Mouse (Mus musculus): ENCODE data around the gene Hivep3. TPM values are rescaled to one million over a fixed set of nuclear protein-coding genes. Genes with fewer than 3 reads are reported as not detected.

The Hivep3 gene
- polyA plus RNA-seq, 1 experiment: 40.0 TPM

DNA sequence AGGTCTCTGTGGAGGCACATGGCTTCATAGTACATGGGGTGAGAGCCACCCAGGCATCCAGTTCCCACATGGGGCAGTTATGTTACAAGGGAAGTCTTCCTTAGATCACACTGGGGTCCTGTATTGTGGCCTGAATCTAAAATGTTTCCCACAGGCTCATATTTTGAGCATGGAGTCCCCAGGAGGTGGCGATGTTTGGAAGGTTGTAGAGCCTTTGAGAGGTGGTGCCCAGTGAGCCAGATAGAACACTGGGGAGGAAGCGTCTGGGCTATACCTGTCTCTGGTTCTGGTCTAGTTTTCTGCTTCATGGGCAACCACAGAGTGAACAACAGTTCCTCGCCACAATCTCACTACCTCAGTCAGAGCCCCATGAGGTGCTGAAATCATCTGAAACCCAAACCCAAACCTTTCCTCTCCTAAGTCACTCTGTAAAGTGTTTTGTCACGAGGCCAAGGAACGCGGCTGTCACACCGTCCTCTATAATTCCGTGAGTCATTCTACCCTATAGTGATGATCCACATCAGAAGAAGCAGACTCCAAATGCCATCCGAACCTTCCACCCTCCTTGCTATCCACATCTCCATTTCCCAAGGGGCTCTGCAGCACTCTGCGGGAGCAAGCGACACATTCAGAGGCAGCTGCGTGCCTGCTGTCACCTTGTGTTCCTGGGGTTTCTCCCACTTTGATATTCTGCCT lies 187.6 kb downstream of the Hivep3 start:
- Histone ChIP-seq H3K4me3 (ENCODE audit: control insufficient read depth, insufficient read depth, low read length) (no peak overlapping the region), H3K27ac (ENCODE audit: control insufficient read depth, insufficient read depth, low read length) (no peak overlapping the region), H3K4me1 (replicated peaks; ENCODE audit: control insufficient read depth, insufficient read depth, low read length) (peaks cover 11% of the 10 kb centered on the region; the same call in 1 of the 2 replicates), H3K36me3 (ENCODE audit: control insufficient read depth, insufficient read depth, low read length) (no peaks in the 10 kb centered on the region), H3K27me3 (ENCODE audit: control insufficient read depth, insufficient read depth, low read length) (no peaks in the 10 kb centered on the region)
- peak; percentile 40 for DNase-seq
- WGBS: 93% methylated on average over 12 of the region's 12 CpGs
- TF ChIP-seq CTCF (IDR thresholded peaks at IDR 0.05; ENCODE audit: borderline replicate concordance, control insufficient read depth, extremely low read depth, insufficient read depth, low read length, poor library complexity) (no peak), POLR2A (IDR thresholded peaks at IDR 0.05; ENCODE audit: control insufficient read depth, extremely low read depth, insufficient read depth, low read length, poor library complexity) (no peak)

- Histone ChIP-seq H3K27me3 (ENCODE audit: control insufficient read depth, insufficient read depth, low read length) (no peaks in the 10 kb centered on the region), H3K36me3 (ENCODE audit: control insufficient read depth, insufficient read depth, low read length) (no peaks in the 10 kb centered on the region), H3K27ac (ENCODE audit: control insufficient read depth, insufficient read depth, low read length) (no peak overlapping the region), H3K4me3 (ENCODE audit: control insufficient read depth, insufficient read depth, low read length) (no peak overlapping the region), H3K4me1 (replicated peaks; ENCODE audit: control insufficient read depth, insufficient read depth, low read length) (peaks cover 11% of the 10 kb centered on the region; the same call in 1 of the 2 replicates)
- WGBS: 93% methylated on average over 8 of the region's 8 CpGs
- TF ChIP-seq CTCF (IDR thresholded peaks at IDR 0.05; ENCODE audit: borderline replicate concordance, control insufficient read depth, extremely low read depth, insufficient read depth, low read length, poor library complexity) (no peak), POLR2A (IDR thresholded peaks at IDR 0.05; ENCODE audit: control insufficient read depth, extremely low read depth, insufficient read depth, low read length, poor library complexity) (no peak)
- no peak for DNase-seq
Observed at GRCm38 (mm10) chr4:119921723-119922266, 188.2 kb downstream of the Hivep3 start.

DNA sequence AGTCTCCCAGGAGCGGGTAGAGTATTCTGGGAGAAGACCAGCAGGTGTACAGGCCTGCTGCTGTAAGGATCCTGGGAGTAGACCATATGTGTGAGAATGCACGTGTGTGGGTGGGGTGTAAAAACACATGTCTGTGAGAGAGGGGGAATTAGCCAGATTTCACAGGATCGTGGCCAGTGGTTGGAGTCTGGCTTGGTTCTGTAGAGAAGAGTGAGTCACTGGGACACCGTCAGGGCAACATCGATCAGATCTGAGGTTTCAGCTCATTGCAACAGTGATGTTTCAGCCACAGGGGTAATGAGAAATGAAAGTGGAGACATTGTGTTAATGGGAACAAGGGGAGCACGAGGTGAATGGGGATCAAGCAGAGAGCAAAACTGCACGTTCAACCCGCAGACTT lies 189.4 kb downstream of the Hivep3 start:
- Histone ChIP-seq H3K4me3 (ENCODE audit: control insufficient read depth, insufficient read depth, low read length) (no peak overlapping the region), H3K27me3 (ENCODE audit: control insufficient read depth, insufficient read depth, low read length) (no peaks in the 10 kb centered on the region), H3K27ac (ENCODE audit: control insufficient read depth, insufficient read depth, low read length) (no peak overlapping the region), H3K36me3 (ENCODE audit: control insufficient read depth, insufficient read depth, low read length) (no peaks in the 10 kb centered on the region), H3K4me1 (replicated peaks; ENCODE audit: control insufficient read depth, insufficient read depth, low read length) (peaks cover 11% of the 10 kb centered on the region; the same call in 1 of the 2 replicates)
- DNase-seq: no peak
- no peak for TF ChIP-seq POLR2A (IDR thresholded peaks at IDR 0.05; ENCODE audit: control insufficient read depth, extremely low read depth, insufficient read depth, low read length, poor library complexity)
- TF ChIP-seq CTCF (IDR thresholded peaks at IDR 0.05; ENCODE audit: borderline replicate concordance, control insufficient read depth, extremely low read depth, insufficient read depth, low read length, poor library complexity): no peak
- 75% methylated on average over 8 of the region's 8 CpGs for WGBS

- TF ChIP-seq POLR2A (IDR thresholded peaks at IDR 0.05; ENCODE audit: control insufficient read depth, extremely low read depth, insufficient read depth, low read length, poor library complexity) (no peak), CTCF (IDR thresholded peaks at IDR 0.05; ENCODE audit: borderline replicate concordance, control insufficient read depth, extremely low read depth, insufficient read depth, low read length, poor library complexity) (no peak)
- no peak for DNase-seq
- WGBS: 47% methylated on average over 3 of the region's 3 CpGs
- peaks cover 11% of the 10 kb centered on the region; the same call in 1 of the 2 replicates for H3K4me1 ChIP-seq (replicated peaks; ENCODE audit: control insufficient read depth, insufficient read depth, low read length)
- H3K27me3 ChIP-seq (ENCODE audit: control insufficient read depth, insufficient read depth, low read length): no peaks in the 10 kb centered on the region
- H3K4me3 ChIP-seq (ENCODE audit: control insufficient read depth, insufficient read depth, low read length): no peak overlapping the region
- no peaks in the 10 kb centered on the region for H3K36me3 ChIP-seq (ENCODE audit: control insufficient read depth, insufficient read depth, low read length)
- H3K27ac ChIP-seq (ENCODE audit: control insufficient read depth, insufficient read depth, low read length): no peak overlapping the region
Observed at GRCm38 (mm10) chr4:119923410-119923809, 189.8 kb downstream of the Hivep3 start.

GRCm38 (mm10) chr4:119925052-119925451 lies 191.5 kb downstream of the Hivep3 start:
- TF ChIP-seq CTCF (IDR thresholded peaks at IDR 0.05; ENCODE audit: borderline replicate concordance, control insufficient read depth, extremely low read depth, insufficient read depth, low read length, poor library complexity) (no peak), POLR2A (IDR thresholded peaks at IDR 0.05; ENCODE audit: control insufficient read depth, extremely low read depth, insufficient read depth, low read length, poor library complexity) (no peak)
- no peak overlapping the region for H3K27ac ChIP-seq (ENCODE audit: control insufficient read depth, insufficient read depth, low read length)
- DNase-seq: no peak
- no peak overlapping the region for H3K4me3 ChIP-seq (ENCODE audit: control insufficient read depth, insufficient read depth, low read length)
- H3K4me1 ChIP-seq (replicated peaks; ENCODE audit: control insufficient read depth, insufficient read depth, low read length): peaks cover 11% of the 10 kb centered on the region; the same call in 1 of the 2 replicates
- H3K27me3 ChIP-seq (ENCODE audit: control insufficient read depth, insufficient read depth, low read length): no peaks in the 10 kb centered on the region
- H3K36me3 ChIP-seq (ENCODE audit: control insufficient read depth, insufficient read depth, low read length): no peaks in the 10 kb centered on the region

DNA sequence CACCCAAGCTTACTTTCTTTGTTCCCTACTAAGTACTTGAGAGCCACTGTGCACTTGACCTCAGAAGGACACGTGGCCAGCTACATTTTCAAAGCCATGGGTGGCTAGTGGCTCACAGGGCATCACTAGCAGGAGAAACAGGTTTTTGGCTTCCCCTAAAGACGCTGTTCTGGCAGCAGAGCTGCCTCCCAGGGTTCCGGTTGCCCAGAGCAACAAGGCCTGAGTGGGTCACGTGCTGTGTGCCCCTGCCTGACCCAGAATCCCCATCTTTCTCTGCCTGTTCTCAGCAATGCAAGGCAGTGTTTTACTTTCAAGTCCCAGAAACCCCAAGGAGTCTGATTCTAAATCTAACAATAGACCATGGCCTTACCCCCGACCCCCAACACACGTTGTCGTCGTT lies 198.3 kb downstream of the Hivep3 start:
- Histone ChIP-seq H3K4me3 (ENCODE audit: control insufficient read depth, insufficient read depth, low read length) (no peak overlapping the region), H3K27me3 (ENCODE audit: control insufficient read depth, insufficient read depth, low read length) (no peaks in the 10 kb centered on the region), H3K27ac (ENCODE audit: control insufficient read depth, insufficient read depth, low read length) (no peak overlapping the region), H3K36me3 (ENCODE audit: control insufficient read depth, insufficient read depth, low read length) (no peaks in the 10 kb centered on the region), H3K4me1 (replicated peaks; ENCODE audit: control insufficient read depth, insufficient read depth, low read length) (no peaks in the 10 kb centered on the region)
- DNase-seq: no peak
- 96% methylated on average over 8 of the region's 8 CpGs for WGBS
- TF ChIP-seq CTCF (IDR thresholded peaks at IDR 0.05; ENCODE audit: borderline replicate concordance, control insufficient read depth, extremely low read depth, insufficient read depth, low read length, poor library complexity) (no peak), POLR2A (IDR thresholded peaks at IDR 0.05; ENCODE audit: control insufficient read depth, extremely low read depth, insufficient read depth, low read length, poor library complexity) (no peak)

Measured in thymus, adult 2 months (tissue).